Mouse (Mus musculus): ENCODE results near the gene Lhfpl2. TPM values are rescaled to one million over a fixed set of nuclear protein-coding genes. Genes with fewer than 3 reads are reported as not detected.

The Lhfpl2 gene
- total and polyA plus RNA-seq, 3 experiments = not detected

- Histone ChIP-seq H3K27ac (ENCODE audit: insufficient read depth, low read depth) (no peak overlapping the region), H3K4me3 (replicated peaks in 1 of 3; ENCODE audit: low read depth in 2 of 3, low read length in 2 of 3, poor library complexity in 1 of 3) (no peak overlapping the region), H3K79me2 (replicated peaks; ENCODE audit: control insufficient read depth, extremely low read depth, insufficient read depth, poor library complexity, severe bottlenecking) (no peaks in the 10 kb centered on the region), H3K36me3 (replicated peaks in 1 of 2; ENCODE audit: control insufficient read depth in 1 of 2, insufficient read depth in 1 of 2, low read length in 1 of 2) (no peaks in the 10 kb centered on the region), H3K9ac (ENCODE audit: insufficient read depth, low read depth) (no peak overlapping the region), H3K4me1 (ENCODE audit: control insufficient read depth in 1 of 2, insufficient read depth in 2 of 2) (no peaks in the 10 kb centered on the region), H3K9me3 (replicated peaks; ENCODE audit: low read length) (no peaks in the 10 kb centered on the region), H3K27me3 (replicated peaks) (no peaks in the 10 kb centered on the region), H3K4me2 (ENCODE audit: insufficient read depth, low read depth, poor library complexity, severe bottlenecking) (no peak overlapping the region)
- in situ Hi-C loops (cut with MboI; ENCODE audit: low pct_ligation_motif_present, low pct_unique_long_range_greater_than_20kb, low sequenced_read_pairs) = no loop called here
- TF ChIP-seq BHLHE40 (IDR thresholded peaks at IDR 0.05; ENCODE audit: low read depth, low read length) (no peak), MYC (IDR thresholded peaks at IDR 0.05; ENCODE audit: low read depth, low read length) (no peak), ELF1 (IDR thresholded peaks at IDR 0.05; ENCODE audit: low read depth, low read length) (no peak), USF1 (IDR thresholded peaks at IDR 0.05; ENCODE audit: low read depth, low read length) (no peak), IRF4 (IDR thresholded peaks at IDR 0.05; ENCODE audit: low read depth, low read length) (no peak), SIN3A (IDR thresholded peaks at IDR 0.05; ENCODE audit: low read length) (no peak), MXI1 (IDR thresholded peaks at IDR 0.05; ENCODE audit: low read depth, low read length) (no peak), RCOR1 (conservative IDR thresholded peaks at IDR 0.05; ENCODE audit: low read depth, low read length) (no peak), TBP (conservative IDR thresholded peaks at IDR 0.05; ENCODE audit: low read depth, low read length) (no peak), HCFC1 (IDR thresholded peaks at IDR 0.05; ENCODE audit: low read depth, low read length) (no peak)
- dilution Hi-C loops (cut with MboI; ENCODE audit: extremely low pct_ligation_motif_present, extremely low pct_unique_long_range_greater_than_20kb, low sequenced_read_pairs) = no loop called here
- DNase-seq (ENCODE audit: extremely low read depth) = no peak
Observed at GRCm38 (mm10) chr13:94173633-94174576, 116.3 kb downstream of the Lhfpl2 start.

- H3K9ac ChIP-seq (ENCODE audit: insufficient read depth, low read depth) = no peak overlapping the region
Observed at GRCm38 (mm10) chr13:94174577-94175279, 117.1 kb downstream of the Lhfpl2 start.

More at GRCm38 (mm10) chr13:94174577-94175279, 117.1 kb downstream of the Lhfpl2 start:
- Histone ChIP-seq H3K27ac (ENCODE audit: insufficient read depth, low read depth) (no peak overlapping the region), H3K4me1 (ENCODE audit: control insufficient read depth in 1 of 2, insufficient read depth in 2 of 2) (no peaks in the 10 kb centered on the region), H3K36me3 (replicated peaks in 1 of 2; ENCODE audit: control insufficient read depth in 1 of 2, insufficient read depth in 1 of 2, low read length in 1 of 2) (no peaks in the 10 kb centered on the region), H3K27me3 (replicated peaks) (no peaks in the 10 kb centered on the region), H3K79me2 (replicated peaks; ENCODE audit: control insufficient read depth, extremely low read depth, insufficient read depth, poor library complexity, severe bottlenecking) (no peaks in the 10 kb centered on the region), H3K4me2 (ENCODE audit: insufficient read depth, low read depth, poor library complexity, severe bottlenecking) (no peak overlapping the region), H3K9me3 (replicated peaks; ENCODE audit: low read length) (no peaks in the 10 kb centered on the region), H3K4me3 (replicated peaks in 1 of 3; ENCODE audit: low read depth in 2 of 3, low read length in 2 of 3, poor library complexity in 1 of 3) (no peak overlapping the region)
- in situ Hi-C loops (cut with MboI; ENCODE audit: low pct_ligation_motif_present, low pct_unique_long_range_greater_than_20kb, low sequenced_read_pairs) (no loop called here), dilution Hi-C loops (cut with MboI; ENCODE audit: extremely low pct_ligation_motif_present, extremely low pct_unique_long_range_greater_than_20kb, low sequenced_read_pairs) (no loop called here)
- no peak for DNase-seq (ENCODE audit: extremely low read depth)
- TF ChIP-seq MAZ (IDR thresholded peaks at IDR 0.05; ENCODE audit: low read depth, low read length) = no peak
